Mouse (Mus musculus) right cerebral cortex, adult 18-20 months (tissue): ENCODE results near the gene Gm14440.
"Not testable (repeated sequence)": the region's sequence is repeated elsewhere in the genome, so short reads cannot be mapped to it uniquely, and the experiment has no call there.

Source experiments
- DNase-seq: peaks from one replicate; pipeline ENCODE4 v3.0.0; 2022; ENCODE audit warnings: mixed read lengths

Gene Gm14440

GRCm38 (mm10) chr2:175274825-175275224 lies at the start of gene Gm14440:
TSS of gene Gm14440 (plus strand) at chr2:175275125.
- DNase-seq: not testable (repeated sequence)
